Mouse (Mus musculus) liver, embryonic 16.5 days (tissue): ENCODE results near the gene Cygb. TPM values are rescaled to one million over a fixed set of nuclear protein-coding genes. Genes with fewer than 3 reads are reported as not detected.

Experiments used
- ATAC-seq: fragments of 200-750 bp; cut with Nextera tagmentation; 2 replicates; pipeline ENCODE4 v1.8.0; 2017; ENCODE audit warnings: low read depth, mild to moderate bottlenecking, moderate number of reproducible peaks, moderate library complexity
- H3K27ac ChIP-seq: fragments of 300-500 bp; sonication (generic); 2 replicates; pipeline ENCODE4 v1.5.1; 2014; ENCODE audit warnings: mild to moderate bottlenecking, low read length
- H3K27me3 ChIP-seq: fragments of 300-500 bp; sonication (generic); 2 replicates; pipeline ENCODE4 v1.6.1; 2014; ENCODE audit warnings: low read depth, low read length, mixed read lengths; ENCODE audit not compliant: control insufficient read depth, insufficient read depth
- H3K36me3 ChIP-seq: fragments of 300-500 bp; sonication (generic); 2 replicates; pipeline ENCODE4 v1.6.1; 2014; ENCODE audit warnings: mild to moderate bottlenecking; ENCODE audit not compliant: control insufficient read depth, insufficient read depth
- H3K4me1 ChIP-seq: fragments of 300-500 bp; sonication (generic); 2 replicates; pipeline ENCODE4 v1.6.1; 2014; ENCODE audit warnings: low read depth, low read length, mixed read lengths; ENCODE audit not compliant: control insufficient read depth
- H3K4me2 ChIP-seq: fragments of 300-500 bp; sonication (generic); 2 replicates; pipeline ENCODE4 v1.6.1; 2014; ENCODE audit warnings: low read depth, low read length, mixed read lengths
- H3K4me3 ChIP-seq: fragments of 300-500 bp; sonication (generic); 2 replicates; pipeline ENCODE4 v1.5.1; 2014; ENCODE audit warnings: low read depth, mild to moderate bottlenecking, low read length
- H3K9ac ChIP-seq: fragments of 300-500 bp; sonication (generic); 2 replicates; pipeline ENCODE4 v1.6.1; 2014; ENCODE audit warnings: low read depth, low read length
- H3K9me3 ChIP-seq: fragments of 300-500 bp; sonication (generic); replicated peaks from 2 replicates; pipeline ENCODE4 v1.6.1; 2016; ENCODE audit warnings: low read length; ENCODE audit not compliant: control insufficient read depth
- WGBS: fragments of 180-500 bp; shearing (Covaris S2); extraction: QIAGEN DNeasy Blood & Tissue Kit; methylation state at CpG from one replicate; pipeline ENCODE4 v1.1.7; 2014; ENCODE audit not compliant: insufficient replicate concordance; 5-methylcytosine and 5-hydroxymethylcytosine counted together
- polyA plus RNA-seq: library from polyadenylated mRNA; unstranded; fragments of >200 nt; fragmentation: Nextera tagmentation; extraction: Ambion mirVana; gene quantifications from 2 replicates; pipeline ENCODE4 v1.2.1, GENCODE M21; 2015

Gene Cygb
- polyA plus RNA-seq = 1.1 and 1.2 TPM in 2 replicates

- peaks cover 41% of the 10 kb centered on the region for H3K27me3 ChIP-seq
- ATAC-seq = no peak
Observed at GRCm38 (mm10) chr11:116654255-116654821, at the start of gene Cygb. Gene Cygb, minus strand, starts transcription at chr11:116654313.

GRCm38 (mm10) chr11:116701377-116701841, 47.3 kb upstream of the Cygb start:
- no peaks in the 10 kb centered on the region for H3K36me3 ChIP-seq
- H3K27me3 ChIP-seq = peaks cover 3% of the 10 kb centered on the region; the same call in 1 of the 2 replicates
- H3K9ac ChIP-seq = no peak overlapping the region
- 32% methylated on average over 5 of the region's 5 CpGs for WGBS
- H3K4me2 ChIP-seq = no peak overlapping the region
- H3K4me3 ChIP-seq = no peak overlapping the region
- no peak for ATAC-seq
- no peaks in the 10 kb centered on the region for H3K9me3 ChIP-seq
- H3K27ac ChIP-seq = no peak overlapping the region
- no peaks in the 10 kb centered on the region for H3K4me1 ChIP-seq

More at GRCm38 (mm10) chr11:116654255-116654821, at the start of gene Cygb:
- Histone ChIP-seq H3K36me3 (no peaks in the 10 kb centered on the region), H3K4me3 (peak within 1 kb of the TSS; percentile 45), H3K27ac (no peak within 1 kb of the TSS), H3K9me3 (no peaks in the 10 kb centered on the region), H3K4me1 (peaks cover 14% of the 10 kb centered on the region), H3K4me2 (peak within 1 kb of the TSS; percentile 52), H3K9ac (0 out of 2 replicates have a peak within 1 kb of the TSS, but pooled peaks have one; percentile 17)
- WGBS = 6% methylated on average over 28 of the region's 28 CpGs

DNA sequence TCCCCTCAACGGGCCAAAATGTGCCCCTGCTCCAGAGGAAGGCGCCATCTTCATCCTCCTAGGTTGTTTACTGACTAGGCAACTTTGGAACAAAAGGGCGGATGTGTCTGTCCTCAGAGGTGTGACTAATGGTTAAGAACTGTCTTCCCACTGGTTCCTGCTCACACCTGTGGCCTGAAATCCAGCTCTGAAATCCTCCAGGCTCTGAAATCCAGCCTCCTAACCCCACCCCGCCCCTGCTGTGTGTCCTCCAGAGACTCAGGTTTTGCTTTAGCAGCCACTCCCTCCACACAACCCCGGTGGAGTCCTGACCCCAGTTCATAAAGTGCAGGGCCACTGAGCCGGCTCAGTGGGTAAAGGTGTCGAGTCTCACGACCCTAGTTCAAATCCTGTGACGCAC, 43.4 kb upstream of the Cygb start:
- no peak overlapping the region for H3K4me2 ChIP-seq
- H3K9me3 ChIP-seq = no peaks in the 10 kb centered on the region
- H3K4me3 ChIP-seq = no peak overlapping the region
- no peaks in the 10 kb centered on the region for H3K4me1 ChIP-seq
- no peak overlapping the region for H3K9ac ChIP-seq
- H3K27ac ChIP-seq = no peak overlapping the region
- H3K27me3 ChIP-seq = peaks cover 28% of the 10 kb centered on the region
- 53% methylated on average over 9 of the region's 9 CpGs for WGBS
- no peaks in the 10 kb centered on the region for H3K36me3 ChIP-seq
- ATAC-seq = no peak

GRCm38 (mm10) chr11:116696426-116696825, 42.3 kb upstream of the Cygb start:
- H3K27ac ChIP-seq = no peak overlapping the region
- no peaks in the 10 kb centered on the region for H3K4me1 ChIP-seq
- no peak for ATAC-seq
- no peak overlapping the region for H3K9ac ChIP-seq
- H3K36me3 ChIP-seq = no peaks in the 10 kb centered on the region
- H3K27me3 ChIP-seq = peaks cover 28% of the 10 kb centered on the region
- 55% methylated on average over 4 of the region's 4 CpGs for WGBS
- H3K4me3 ChIP-seq = no peak overlapping the region
- no peaks in the 10 kb centered on the region for H3K9me3 ChIP-seq
- H3K4me2 ChIP-seq = no peak overlapping the region

- H3K4me3 ChIP-seq = no peak overlapping the region
- H3K27ac ChIP-seq = no peak overlapping the region
- H3K9ac ChIP-seq = no peak overlapping the region
- H3K4me1 ChIP-seq = no peaks in the 10 kb centered on the region
- no peaks in the 10 kb centered on the region for H3K36me3 ChIP-seq
- ATAC-seq = no peak
- peaks cover 28% of the 10 kb centered on the region for H3K27me3 ChIP-seq
- 27% methylated on average over 23 of the region's 23 CpGs for WGBS
- H3K9me3 ChIP-seq = no peaks in the 10 kb centered on the region
- H3K4me2 ChIP-seq = no peak overlapping the region
Observed at GRCm38 (mm10) chr11:116695194-116695880, 41.2 kb upstream of the Cygb start.

DNA sequence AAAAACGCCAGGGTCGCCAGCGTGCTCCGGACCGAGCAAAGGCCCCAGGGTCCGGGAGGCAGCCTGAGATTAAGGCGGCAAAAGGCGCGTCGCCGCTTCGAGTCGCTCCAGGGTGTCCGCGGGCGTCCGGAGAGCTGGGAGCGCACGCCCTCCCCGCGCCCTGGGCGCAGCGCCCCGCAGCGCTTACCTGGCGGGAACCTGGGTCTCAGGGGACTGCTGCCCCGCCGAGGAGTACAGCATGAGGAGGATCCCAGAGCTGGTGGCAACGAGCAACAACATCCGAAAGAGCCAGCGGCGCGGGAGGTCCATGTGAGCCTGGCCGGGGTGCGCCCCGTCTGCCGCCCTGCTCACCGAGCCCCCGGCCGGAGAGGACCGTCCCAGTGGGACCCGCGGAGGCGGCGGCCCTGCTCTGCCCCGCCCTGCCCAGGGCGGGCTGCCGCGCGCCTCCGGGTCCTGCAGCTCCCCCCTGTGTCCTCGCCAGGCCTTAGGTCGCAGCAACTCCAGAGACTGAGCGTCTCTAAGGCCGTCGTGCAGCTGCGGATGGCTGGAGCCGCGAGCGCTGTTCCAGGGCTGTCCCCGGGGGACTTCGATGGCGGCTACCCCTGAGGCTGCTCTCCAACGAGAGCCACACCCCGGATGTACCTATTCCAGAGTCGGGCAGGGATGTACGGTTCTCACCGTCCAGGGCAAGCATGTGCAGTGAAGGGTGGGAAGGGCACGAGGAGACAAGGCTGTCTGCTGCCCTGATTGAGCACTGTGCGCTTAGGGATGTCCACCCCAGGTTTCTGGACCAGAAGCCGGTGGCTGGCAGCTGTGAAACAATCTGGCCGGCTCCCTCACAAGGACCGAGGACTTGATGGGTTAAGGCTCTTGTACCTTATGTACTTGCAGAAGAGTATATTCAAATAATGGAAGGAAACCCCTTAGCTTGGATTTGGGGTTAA, 40.4 kb upstream of the Cygb start:
- Histone ChIP-seq H3K36me3 (no peaks in the 10 kb centered on the region), H3K27me3 (peaks cover 28% of the 10 kb centered on the region), H3K27ac (no peak overlapping the region), H3K9ac (no peak overlapping the region), H3K4me1 (no peaks in the 10 kb centered on the region), H3K4me3 (peak overlapping the region; percentile 43), H3K4me2 (peak overlapping the region; percentile 48), H3K9me3 (no peaks in the 10 kb centered on the region)
- 3% methylated on average over 72 of the region's 73 CpGs for WGBS
- no peak for ATAC-seq

- Histone ChIP-seq H3K27ac (no peak overlapping the region), H3K9me3 (no peaks in the 10 kb centered on the region), H3K4me2 (no peak overlapping the region), H3K4me1 (no peaks in the 10 kb centered on the region), H3K27me3 (peaks cover 28% of the 10 kb centered on the region), H3K36me3 (no peaks in the 10 kb centered on the region), H3K9ac (no peak overlapping the region), H3K4me3 (peak overlapping the region; percentile 43)
- WGBS = 44% methylated on average over 4 of the region's 4 CpGs
- no peak for ATAC-seq
Observed at GRCm38 (mm10) chr11:116693899-116694249, 39.8 kb upstream of the Cygb start.

- no peaks in the 10 kb centered on the region for H3K4me1 ChIP-seq
- H3K27me3 ChIP-seq = peaks cover 25% of the 10 kb centered on the region
- H3K27ac ChIP-seq = no peak overlapping the region
- 62% methylated on average over 18 of the region's 18 CpGs for WGBS
- no peak overlapping the region for H3K9ac ChIP-seq
- H3K9me3 ChIP-seq = no peaks in the 10 kb centered on the region
- H3K36me3 ChIP-seq = no peaks in the 10 kb centered on the region
- no peak for ATAC-seq
- no peak overlapping the region for H3K4me2 ChIP-seq
- H3K4me3 ChIP-seq = no peak overlapping the region
Observed at GRCm38 (mm10) chr11:116690701-116691575, 36.8 kb upstream of the Cygb start.
